Mouse (Mus musculus) embryonic fibroblast, embryonic 13.5 days (primary cell): ENCODE data around the gene Helz.

ENCODE experiments used
- CTCF ChIP-seq: IDR thresholded peaks from 2 replicates; pipeline ENCODE4 v1.5.1; 2011; ENCODE audit warnings: mild to moderate bottlenecking, control low read depth, low read length, moderate library complexity, borderline replicate concordance; ENCODE audit not compliant: insufficient read depth
- POLR2A ChIP-seq: IDR thresholded peaks from 2 replicates; pipeline ENCODE4 v1.6.1; 2011; ENCODE audit warnings: low read depth, mild to moderate bottlenecking, control low read depth, low read length, moderate library complexity

- TF ChIP-seq CTCF (no peak), POLR2A (no peak)
Measured at GRCm38 (mm10) chr11:107568466-107568995, 20.8 kb downstream of the Helz start.
